Mouse (Mus musculus) hematopoietic multipotent progenitor cell, adult 10-12 weeks (in vitro differentiated cells): ENCODE data around the gene Rbpjl. TPM values are rescaled to one million over a fixed set of nuclear protein-coding genes. Genes with fewer than 3 reads are reported as not detected.

Experiments used
- polyA plus RNA-seq: library from polyadenylated mRNA; stranded (reverse); fragments of >175 nt; gene quantifications from 2 replicates; pipeline ENCODE4 v1.2.3, GENCODE M21; 2012; ENCODE audit warnings: low replicate concordance

Rbpjl gene
- polyA plus RNA-seq = 0.39 and 0.58 TPM in 2 replicates

GRCm38 (mm10) chr2:164402906-164403305 is at the start of gene Rbpjl:
Rbpjl (plus strand) TSS chr2:164403141.

GRCm38 (mm10) chr2:164389020-164389419 is 13.9 kb upstream of the Rbpjl start, which contains the start of gene Slpi:
Slpi (minus strand) TSS chr2:164389095.

GRCm38 (mm10) chr2:164405060-164405459 is 2.1 kb downstream of the Rbpjl start, which contains the start of gene Matn4:
Matn4 (minus strand) TSS chr2:164405160.

GRCm38 (mm10) chr2:164443460-164444000 is 40.6 kb downstream of the Rbpjl start, which contains the start of gene Sdc4:
Sdc4 (minus strand) TSS chr2:164443887.

DNA sequence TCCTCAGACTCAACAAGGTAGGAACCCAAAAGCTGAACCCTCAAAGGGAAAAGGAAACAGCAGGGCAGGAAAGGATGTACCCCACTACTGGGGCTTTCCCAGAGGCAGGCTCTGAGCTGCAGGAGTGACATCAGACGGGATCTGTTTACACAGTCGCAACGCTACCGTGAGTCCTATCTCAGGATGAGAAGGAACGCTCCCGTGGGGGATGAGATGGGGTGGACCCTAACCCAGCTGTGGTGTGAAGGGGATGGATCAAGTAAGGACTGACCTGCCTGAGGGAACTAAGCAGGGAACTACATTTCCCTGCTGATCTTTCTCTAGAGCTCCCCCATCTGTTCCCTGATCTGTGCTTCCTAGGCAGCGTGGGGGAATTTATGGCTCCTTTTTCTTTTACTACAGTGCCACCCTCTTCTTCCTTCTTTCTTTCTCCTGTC is 53.9 kb downstream of the Rbpjl start, which contains the start of gene Sys1:
Sys1 (plus strand) TSS at position 101 of the 437 bp plus-strand sequence.

GRCm38 (mm10) chr2:164460745-164461551 is 58.0 kb downstream of the Rbpjl start, which contains the start of gene Gm20458:
Gm20458 (plus strand) TSS chr2:164460967.

Other genes with a start within 250 kb of the Rbpjl start
- gene Kcns1, start 232.0 kb upstream of the Rbpjl start, polyA plus RNA-seq = 0.16 and 0.60 TPM in 2 replicates
- gene Wfdc5, start 220.4 kb upstream of the Rbpjl start, polyA plus RNA-seq = 0.08 TPM in 1 of 2 replicates, not detected in the other
- gene Wfdc12, start 212.5 kb upstream of the Rbpjl start, polyA plus RNA-seq = not detected in 2 replicates
- gene Wfdc15a, start 203.0 kb upstream of the Rbpjl start, polyA plus RNA-seq = not detected in 2 replicates
- not detected in 2 replicates for gene Wfdc15b, start 181.5 kb upstream of the Rbpjl start, polyA plus RNA-seq
- not detected in 2 replicates for gene Svs2, start 164.7 kb upstream of the Rbpjl start, polyA plus RNA-seq
- not detected in 2 replicates for gene Svs3b, start 146.5 kb upstream of the Rbpjl start, polyA plus RNA-seq
- gene Svs4, start 124.7 kb upstream of the Rbpjl start, polyA plus RNA-seq = not detected in 2 replicates
- gene Svs3a, start 113.9 kb upstream of the Rbpjl start, polyA plus RNA-seq = not detected in 2 replicates
- gene Svs6, start 86.4 kb upstream of the Rbpjl start, polyA plus RNA-seq = not detected in 2 replicates
- not detected in 2 replicates for gene Svs5, start 70.4 kb upstream of the Rbpjl start, polyA plus RNA-seq
- gene Slpi, start 14.0 kb upstream of the Rbpjl start, polyA plus RNA-seq = 21.9 and 55.6 TPM in 2 replicates
- gene Matn4, start 2.0 kb downstream of the Rbpjl start, polyA plus RNA-seq = 0.45 and 0.55 TPM in 2 replicates
- gene Sdc4, start 40.7 kb downstream of the Rbpjl start, polyA plus RNA-seq = 6.5 and 51.1 TPM in 2 replicates
- gene Sys1, start 53.8 kb downstream of the Rbpjl start, polyA plus RNA-seq = 150 and 241 TPM in 2 replicates
- gene Gm20458, start 57.8 kb downstream of the Rbpjl start, polyA plus RNA-seq = 2.5 and 3.3 TPM in 2 replicates
- gene Trp53tg5, start 70.6 kb downstream of the Rbpjl start, polyA plus RNA-seq = not detected in 2 replicates
- gene Dbndd2, start 83.0 kb downstream of the Rbpjl start, polyA plus RNA-seq = 27.5 and 44.6 TPM in 2 replicates
- 111 and 192 TPM in 2 replicates for gene Pigt, start 94.4 kb downstream of the Rbpjl start, polyA plus RNA-seq
- gene Wfdc2, start 159.3 kb downstream of the Rbpjl start, polyA plus RNA-seq = not detected in 2 replicates
- not detected in 2 replicates for gene Spint3, start 170.3 kb downstream of the Rbpjl start, polyA plus RNA-seq
- not detected in 2 replicates for gene Wfdc6a, start 182.3 kb downstream of the Rbpjl start, polyA plus RNA-seq
- not detected in 2 replicates for gene Eppin, start 190.5 kb downstream of the Rbpjl start, polyA plus RNA-seq
- not detected in 2 replicates for gene Wfdc6b, start 210.4 kb downstream of the Rbpjl start, polyA plus RNA-seq
- gene Wfdc8, start 210.5 kb downstream of the Rbpjl start, polyA plus RNA-seq = 0.04 TPM in 1 of 2 replicates, not detected in the other
- not detected in 2 replicates for gene Wfdc16, start 235.7 kb downstream of the Rbpjl start, polyA plus RNA-seq